Mouse (Mus musculus): ENCODE measurements around the gene Phldb2. TPM values are rescaled to one million over a fixed set of nuclear protein-coding genes. Genes with fewer than 3 reads are reported as not detected.

Phldb2 gene
- polyA plus RNA-seq, 1 experiment: 0.04 TPM

GRCm38 (mm10) chr16:45849045-45849444, 104.4 kb downstream of the Phldb2 start:
- no peak overlapping the region for H3K4me3 ChIP-seq (replicated peaks)
- peaks cover 5% of the 10 kb centered on the region; the same call in 1 of the 2 replicates for H3K9me3 ChIP-seq
- TF ChIP-seq FLI1 (IDR thresholded peaks at IDR 0.05; ENCODE audit: low read length) (no peak), GATA1 (IDR thresholded peaks at IDR 0.05; ENCODE audit: borderline replicate concordance, low read length) (no peak)
- peaks cover 6% of the 10 kb centered on the region for H3K4me1 ChIP-seq
- peaks cover 32% of the 10 kb centered on the region for H3K27me3 ChIP-seq (replicated peaks)
- H3K36me3 ChIP-seq (replicated peaks; ENCODE audit: low read length): no peaks in the 10 kb centered on the region

DNA sequence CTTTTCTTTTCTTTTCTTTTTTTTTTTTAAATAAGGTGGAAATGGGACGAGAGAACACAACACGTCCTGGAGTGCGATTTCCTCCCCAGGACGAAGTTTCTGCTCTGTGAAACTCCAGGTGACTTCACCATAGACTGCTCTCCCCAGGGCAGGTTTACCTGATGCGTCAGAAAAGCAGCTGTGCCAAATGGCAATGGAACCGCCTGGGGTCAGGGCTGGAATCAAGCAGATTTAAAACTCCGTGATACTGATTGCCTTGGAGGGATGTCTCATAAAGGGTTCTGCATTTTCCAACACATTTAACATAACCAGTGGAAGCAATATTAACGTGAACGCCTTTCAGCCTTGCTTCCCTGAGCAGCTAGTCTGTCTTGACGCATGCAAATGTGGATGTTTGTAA, 108.5 kb downstream of the Phldb2 start:
- Histone ChIP-seq H3K9me3 (peaks cover 5% of the 10 kb centered on the region; the same call in 1 of the 2 replicates), H3K4me3 (replicated peaks) (no peak overlapping the region), H3K36me3 (replicated peaks; ENCODE audit: low read length) (no peaks in the 10 kb centered on the region), H3K4me1 (peaks cover 12% of the 10 kb centered on the region), H3K27me3 (replicated peaks) (peaks cover 67% of the 10 kb centered on the region)
- TF ChIP-seq GATA1 (IDR thresholded peaks at IDR 0.05; ENCODE audit: borderline replicate concordance, low read length) (no peak), FLI1 (IDR thresholded peaks at IDR 0.05; ENCODE audit: low read length) (no peak)

DNA sequence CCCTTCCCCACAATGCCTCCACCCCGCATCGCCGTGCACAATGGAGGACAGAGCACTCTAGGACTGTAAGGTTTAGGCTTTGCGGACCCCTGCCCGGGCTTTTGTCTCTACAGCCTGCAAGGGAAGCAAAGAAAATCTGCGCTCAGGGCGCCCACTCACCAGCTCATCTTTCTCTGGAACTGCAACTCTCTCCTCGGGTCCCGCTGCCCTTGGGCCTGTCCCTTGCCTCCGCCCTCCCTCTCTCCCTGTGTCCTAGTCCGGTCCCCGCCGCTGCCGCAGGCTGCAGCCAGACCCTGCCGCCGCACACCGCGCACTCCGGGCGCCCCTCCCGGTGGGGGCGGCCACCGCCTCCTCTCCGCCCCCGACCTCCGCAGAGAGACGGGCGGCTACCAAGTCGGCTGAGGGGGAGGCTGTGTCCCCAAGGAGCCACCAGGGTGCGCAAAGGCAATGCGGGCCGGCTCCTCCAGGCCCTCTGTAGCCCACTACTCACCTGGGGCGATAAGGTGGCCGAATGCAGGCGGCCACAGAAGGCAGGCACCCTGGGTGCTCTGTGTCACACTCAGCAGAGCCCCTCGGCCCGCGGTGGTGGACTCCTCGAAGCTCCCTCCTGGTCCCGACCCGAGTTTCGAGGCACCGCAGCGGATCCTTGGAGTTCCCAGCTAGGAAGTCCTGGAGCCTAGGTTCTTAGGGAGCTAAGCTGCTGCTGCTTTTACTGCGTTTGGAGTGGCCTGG, 109.2 kb downstream of the Phldb2 start:
- TF ChIP-seq GATA1 (IDR thresholded peaks at IDR 0.05; ENCODE audit: borderline replicate concordance, low read length) (no peak), FLI1 (IDR thresholded peaks at IDR 0.05; ENCODE audit: low read length) (no peak)
- H3K27me3 ChIP-seq (replicated peaks): peaks cover 69% of the 10 kb centered on the region
- H3K36me3 ChIP-seq (replicated peaks; ENCODE audit: low read length): no peaks in the 10 kb centered on the region
- peak overlapping the region; percentile 84 for H3K4me3 ChIP-seq (replicated peaks)
- H3K9me3 ChIP-seq: peaks cover 5% of the 10 kb centered on the region; the same call in 1 of the 2 replicates
- peaks cover 12% of the 10 kb centered on the region for H3K4me1 ChIP-seq

DNA sequence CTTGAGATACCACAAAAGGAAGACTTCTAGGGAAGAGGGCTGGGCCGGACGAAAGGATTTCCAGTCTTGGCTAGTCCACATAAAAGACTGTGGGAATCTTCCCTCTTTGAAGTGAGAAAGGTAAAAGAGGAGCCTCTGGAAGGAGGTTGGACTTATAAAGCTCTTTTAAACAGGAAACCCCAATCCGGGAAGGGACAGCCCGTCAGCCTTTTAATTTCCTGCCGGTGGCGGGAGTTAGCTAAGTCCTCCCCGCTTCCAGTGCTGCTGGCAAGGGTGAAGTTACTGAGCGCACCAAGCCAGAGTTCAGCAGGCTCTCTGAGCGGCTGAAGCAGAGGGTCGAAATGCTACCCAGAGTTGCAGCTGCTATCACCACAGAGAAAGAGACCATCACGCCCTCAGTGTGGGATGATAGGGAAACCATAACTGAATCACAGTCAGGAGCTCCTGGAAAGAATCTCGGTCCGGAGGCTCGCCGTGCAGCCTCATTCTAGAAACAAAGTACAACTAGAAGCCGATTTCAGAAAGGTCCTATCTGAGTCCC, 110.0 kb downstream of the Phldb2 start:
- H3K27me3 ChIP-seq (replicated peaks): peaks cover 68% of the 10 kb centered on the region
- H3K4me1 ChIP-seq: peaks cover 12% of the 10 kb centered on the region
- TF ChIP-seq FLI1 (IDR thresholded peaks at IDR 0.05; ENCODE audit: low read length) (no peak), GATA1 (IDR thresholded peaks at IDR 0.05; ENCODE audit: borderline replicate concordance, low read length) (no peak)
- H3K4me3 ChIP-seq (replicated peaks): no peak overlapping the region
- H3K9me3 ChIP-seq: peaks cover 5% of the 10 kb centered on the region; the same call in 1 of the 2 replicates
- H3K36me3 ChIP-seq (replicated peaks; ENCODE audit: low read length): no peaks in the 10 kb centered on the region

DNA sequence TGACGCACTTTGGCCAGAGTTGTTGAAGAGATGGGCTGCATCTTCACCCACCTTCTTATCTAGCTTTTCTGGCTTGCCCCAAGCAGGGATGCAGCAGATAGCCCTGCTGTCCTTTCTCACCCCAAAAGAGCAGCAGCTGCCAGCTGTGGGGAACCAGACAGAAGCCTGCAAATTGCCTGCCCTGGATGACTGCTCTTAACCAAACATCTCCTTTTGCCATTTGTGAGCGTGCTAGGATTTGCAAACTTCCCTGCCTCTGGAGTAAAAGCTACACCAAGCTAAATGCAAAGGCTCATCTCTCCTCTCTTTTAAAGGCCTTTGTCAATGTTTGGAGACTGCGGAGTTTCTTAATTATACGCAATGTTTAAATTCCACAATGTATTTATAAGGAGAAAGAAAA, 111.0 kb downstream of the Phldb2 start:
- peaks cover 20% of the 10 kb centered on the region for H3K4me1 ChIP-seq
- no peaks in the 10 kb centered on the region for H3K36me3 ChIP-seq (replicated peaks; ENCODE audit: low read length)
- H3K4me3 ChIP-seq (replicated peaks): no peak overlapping the region
- peaks cover 68% of the 10 kb centered on the region for H3K27me3 ChIP-seq (replicated peaks)
- peaks cover 5% of the 10 kb centered on the region; the same call in 1 of the 2 replicates for H3K9me3 ChIP-seq
- no peak for TF ChIP-seq GATA1 (IDR thresholded peaks at IDR 0.05; ENCODE audit: borderline replicate concordance, low read length)
- no peak for TF ChIP-seq FLI1 (IDR thresholded peaks at IDR 0.05; ENCODE audit: low read length)

- no peak for TF ChIP-seq FLI1 (IDR thresholded peaks at IDR 0.05; ENCODE audit: low read length)
- TF ChIP-seq GATA1 (IDR thresholded peaks at IDR 0.05; ENCODE audit: borderline replicate concordance, low read length): no peak
- H3K27me3 ChIP-seq (replicated peaks): peaks cover 61% of the 10 kb centered on the region
- H3K9me3 ChIP-seq: peaks cover 5% of the 10 kb centered on the region; the same call in 1 of the 2 replicates
- no peaks in the 10 kb centered on the region for H3K36me3 ChIP-seq (replicated peaks; ENCODE audit: low read length)
- H3K4me1 ChIP-seq: peaks cover 23% of the 10 kb centered on the region
- no peak overlapping the region for H3K4me3 ChIP-seq (replicated peaks)
Measured at GRCm38 (mm10) chr16:45841806-45842205, 111.6 kb downstream of the Phldb2 start.

DNA sequence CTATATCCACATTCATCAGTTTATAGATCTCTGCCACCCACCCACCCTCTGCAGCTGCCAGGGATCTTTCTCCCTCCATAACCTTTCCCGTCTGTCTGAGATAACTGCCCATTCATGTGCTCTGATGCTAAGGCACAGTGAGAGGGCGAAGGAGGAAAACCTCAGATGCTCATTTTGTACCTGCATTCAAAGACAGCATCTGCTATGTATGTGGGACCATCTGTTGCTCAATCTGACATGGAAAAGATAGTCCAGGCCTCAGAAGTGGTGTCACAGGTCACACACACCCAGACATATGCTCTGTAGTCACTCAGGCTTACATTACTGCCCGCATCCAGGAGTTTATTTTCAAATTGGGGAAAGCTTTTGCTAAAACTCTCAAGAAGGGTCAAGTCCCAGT, 112.4 kb downstream of the Phldb2 start:
- H3K4me3 ChIP-seq (replicated peaks): no peak overlapping the region
- peaks cover 57% of the 10 kb centered on the region for H3K27me3 ChIP-seq (replicated peaks)
- peaks cover 23% of the 10 kb centered on the region for H3K4me1 ChIP-seq
- H3K9me3 ChIP-seq: peaks cover 5% of the 10 kb centered on the region; the same call in 1 of the 2 replicates
- no peaks in the 10 kb centered on the region for H3K36me3 ChIP-seq (replicated peaks; ENCODE audit: low read length)
- TF ChIP-seq FLI1 (IDR thresholded peaks at IDR 0.05; ENCODE audit: low read length) (no peak), GATA1 (IDR thresholded peaks at IDR 0.05; ENCODE audit: borderline replicate concordance, low read length) (no peak)

DNA sequence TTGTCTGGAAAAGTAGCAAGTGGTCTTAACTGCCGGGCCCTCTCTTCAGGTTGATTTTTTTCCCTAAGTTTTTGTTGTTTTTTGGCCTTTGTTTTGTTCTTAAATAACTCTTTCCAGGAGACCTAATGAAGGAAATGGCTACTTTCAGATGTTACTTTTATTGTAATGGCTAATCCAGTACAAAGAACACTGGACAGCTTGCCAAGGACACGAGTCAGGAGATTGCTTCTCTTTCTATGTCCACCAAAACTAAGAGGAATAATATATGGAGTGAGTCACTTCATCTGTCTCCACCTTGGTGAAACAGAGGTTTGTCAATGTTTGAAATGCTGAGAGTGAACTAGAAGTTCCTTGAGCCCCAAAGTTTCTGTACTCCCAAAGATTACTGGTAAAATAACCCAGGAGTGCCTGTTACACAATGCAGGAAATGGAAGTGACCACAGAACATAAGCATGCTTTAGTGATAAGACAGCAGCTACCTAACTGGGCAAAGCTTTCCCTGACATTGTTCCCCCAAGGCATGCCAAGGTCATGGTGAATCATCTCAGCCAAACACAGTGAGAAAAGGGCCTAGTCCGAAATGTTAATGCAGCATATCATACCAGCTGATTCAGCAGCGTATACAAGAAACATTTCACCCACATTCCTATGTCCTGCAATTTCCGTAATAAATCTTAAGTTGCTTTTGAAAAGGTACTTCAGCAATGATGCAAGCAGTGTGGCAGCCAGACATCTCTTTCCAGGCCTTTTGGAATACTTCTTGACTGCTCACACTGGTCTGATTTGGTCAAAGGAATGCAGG, 115.7 kb downstream of the Phldb2 start:
- H3K4me3 ChIP-seq (replicated peaks): no peak overlapping the region
- H3K9me3 ChIP-seq: no peaks in the 10 kb centered on the region
- peaks cover 26% of the 10 kb centered on the region for H3K27me3 ChIP-seq (replicated peaks)
- TF ChIP-seq GATA1 (IDR thresholded peaks at IDR 0.05; ENCODE audit: borderline replicate concordance, low read length) (no peak; the same call in 2 of the 3 replicates), FLI1 (IDR thresholded peaks at IDR 0.05; ENCODE audit: low read length) (no peak)
- H3K36me3 ChIP-seq (replicated peaks; ENCODE audit: low read length): no peaks in the 10 kb centered on the region
- H3K4me1 ChIP-seq: peaks cover 12% of the 10 kb centered on the region

GRCm38 (mm10) chr16:45832747-45833108, 120.7 kb downstream of the Phldb2 start:
- 0 out of 2 replicates have a peak, but pooled peaks cover 3% of the 10 kb centered on the region for H3K9me3 ChIP-seq
- H3K36me3 ChIP-seq (replicated peaks; ENCODE audit: low read length): no peaks in the 10 kb centered on the region
- no peak overlapping the region for H3K4me3 ChIP-seq (replicated peaks)
- H3K27me3 ChIP-seq (replicated peaks): peaks cover 2% of the 10 kb centered on the region
- peaks cover 14% of the 10 kb centered on the region for H3K4me1 ChIP-seq
- no peak for TF ChIP-seq FLI1 (IDR thresholded peaks at IDR 0.05; ENCODE audit: low read length)
